Mouse (Mus musculus): ENCODE measurements at regions not wholly inside any gene's neighbourhood (a gene's known extent, or its start where the extent isn't known, plus 50 kb on each side); places are given as distances from the start of the nearest gene placed in this dataset.
A peak's percentile ranks its signal among the peaks of the same experiment; 100 is the strongest.

DNA sequence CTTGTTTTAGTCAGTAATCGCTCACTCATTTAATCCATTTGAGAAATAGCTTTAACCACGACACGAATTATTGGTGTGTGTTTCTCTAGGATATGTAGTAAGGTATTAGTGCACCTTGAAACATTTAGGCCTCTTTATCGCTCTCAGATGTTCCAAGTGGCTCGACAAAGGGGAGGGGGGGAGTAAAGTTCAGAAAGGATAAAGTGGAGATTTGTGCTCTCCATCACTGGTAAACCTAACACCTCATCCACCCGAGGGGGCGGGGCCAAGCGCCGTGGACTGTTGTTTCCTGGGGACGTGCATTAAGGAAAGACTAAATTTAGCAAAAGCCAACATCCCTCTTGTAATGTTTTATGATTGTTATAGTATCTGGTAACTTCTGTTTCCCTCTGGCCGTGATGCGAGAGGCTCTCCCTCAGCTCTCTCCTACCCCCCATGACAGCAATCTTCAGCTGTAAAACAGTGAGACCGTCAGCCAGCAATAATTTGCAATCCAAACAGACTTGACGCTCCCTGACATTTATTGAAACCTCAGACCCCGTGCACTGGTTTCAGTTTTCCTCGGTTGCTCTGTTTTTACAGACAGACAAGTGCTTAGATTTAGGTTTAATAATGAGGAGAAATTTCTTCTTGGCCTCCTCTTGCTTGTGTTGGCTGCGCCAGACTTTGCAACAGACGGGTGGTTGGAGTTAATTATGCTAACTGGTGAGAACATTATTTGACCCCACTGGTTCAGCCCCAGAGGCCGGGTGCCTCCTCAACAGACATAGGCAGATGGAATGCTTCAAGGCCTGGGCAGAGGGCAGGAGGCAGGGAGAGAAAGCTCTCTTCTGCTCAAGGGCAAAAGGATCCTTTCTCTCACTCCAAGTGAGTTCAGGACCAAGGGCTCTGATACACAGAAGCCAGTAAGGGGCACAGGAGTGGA is 542.8 kb upstream of the Sox9 start:
- DNase-seq (ENCODE audit: low spot score) = no peak

DNA sequence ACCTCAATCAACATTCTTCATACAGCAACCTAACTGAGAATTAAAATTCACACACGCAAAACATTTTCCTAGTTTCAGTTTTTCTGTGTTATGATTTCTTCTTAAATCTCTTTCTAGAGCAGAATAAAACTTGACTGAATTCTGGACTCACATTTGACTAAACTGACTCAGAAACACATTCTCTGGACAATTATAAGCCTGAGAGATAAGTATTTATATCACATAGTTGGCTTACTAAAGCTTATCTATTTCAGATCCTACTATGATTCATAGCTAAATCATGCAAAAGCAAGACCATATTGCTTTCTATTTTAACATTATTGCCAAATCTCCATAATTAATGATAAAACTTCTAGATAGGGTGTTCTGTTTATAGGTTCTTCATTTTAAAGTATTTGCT is 529.5 kb upstream of the Sox9 start:
- DNase-seq (ENCODE audit: low spot score) = no peak

DNA sequence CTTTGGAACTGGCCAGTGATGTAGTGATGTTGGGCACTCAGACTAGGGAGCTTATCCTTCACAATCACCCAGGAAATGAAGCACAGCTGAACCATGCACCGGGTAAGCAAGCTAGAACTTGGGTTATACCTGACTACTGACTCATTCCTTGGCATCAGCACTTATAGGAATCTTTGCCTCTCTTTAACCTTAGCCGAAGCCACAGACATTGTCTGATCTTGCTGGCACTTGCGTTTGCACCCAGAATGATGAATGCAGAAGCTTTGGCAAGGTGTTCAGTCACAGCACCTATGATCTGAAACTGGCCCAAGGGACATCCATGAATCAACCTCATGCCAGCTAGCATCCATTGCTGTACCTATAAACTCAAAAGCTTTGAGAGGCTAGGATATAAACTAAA is 529.0 kb upstream of the Sox9 start:
- DNase-seq (ENCODE audit: low spot score) = no peak

DNA sequence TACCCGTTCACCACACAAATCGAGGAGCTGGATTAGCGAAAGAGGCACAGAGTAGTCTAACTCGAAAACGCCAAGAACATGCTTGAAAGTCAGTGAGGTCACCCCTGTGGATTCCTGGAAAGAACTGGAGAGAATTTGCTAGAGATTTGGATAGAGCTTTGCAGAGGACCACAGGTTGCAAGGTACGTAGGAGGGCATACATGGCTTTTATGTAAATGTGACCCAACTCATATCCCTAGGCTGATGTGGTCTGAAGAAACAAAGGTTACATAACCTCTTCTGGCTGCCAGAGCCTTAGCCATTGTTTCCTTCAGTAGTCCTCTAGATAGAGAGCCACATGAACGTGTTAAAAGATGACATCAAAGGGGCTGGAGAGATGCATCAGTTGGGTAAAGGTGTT is 525.7 kb upstream of the Sox9 start:
- DNase-seq (ENCODE audit: low spot score) = no peak

DNA sequence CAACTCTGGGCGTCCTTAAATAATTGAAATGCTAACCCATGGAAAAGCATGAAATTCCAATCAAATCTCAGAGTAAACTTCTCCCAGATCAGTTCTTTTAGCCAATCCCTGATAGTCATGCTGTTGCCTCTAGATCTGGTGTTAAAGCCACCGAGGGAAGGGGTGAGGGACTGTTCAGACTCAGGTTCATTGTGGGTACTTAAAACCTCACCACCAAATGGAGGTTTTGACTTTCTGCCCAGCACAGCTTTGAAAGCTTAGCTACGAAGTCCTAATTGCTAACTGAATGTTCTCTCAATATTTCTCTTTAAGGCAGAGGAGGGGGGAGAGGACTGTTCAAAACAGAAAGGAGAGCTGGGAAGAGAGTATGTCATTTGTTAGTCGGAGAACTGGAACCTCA is 517.9 kb upstream of the Sox9 start:
- DNase-seq (ENCODE audit: low spot score) = no peak

DNA sequence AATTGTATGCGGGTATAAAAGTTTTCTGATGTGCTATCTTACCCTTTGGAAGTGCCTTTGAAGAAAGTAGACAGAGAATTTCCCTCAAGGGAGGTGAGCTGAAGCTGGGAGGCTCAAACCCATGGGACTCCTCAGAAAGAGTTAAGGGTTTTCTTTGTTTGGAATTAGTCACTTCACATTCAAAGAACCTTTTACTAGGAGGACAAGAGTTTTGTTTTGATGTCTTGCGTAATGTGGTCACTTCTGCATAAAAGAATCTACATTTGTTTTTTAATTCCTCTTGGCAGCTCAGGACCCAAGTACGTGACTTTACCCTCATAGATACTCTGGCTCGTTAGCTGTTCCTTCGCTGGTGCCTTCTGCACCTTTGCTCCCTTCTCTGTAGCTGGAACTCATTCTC is 511.1 kb upstream of the Sox9 start:
- no peak for DNase-seq (ENCODE audit: low spot score)

DNA sequence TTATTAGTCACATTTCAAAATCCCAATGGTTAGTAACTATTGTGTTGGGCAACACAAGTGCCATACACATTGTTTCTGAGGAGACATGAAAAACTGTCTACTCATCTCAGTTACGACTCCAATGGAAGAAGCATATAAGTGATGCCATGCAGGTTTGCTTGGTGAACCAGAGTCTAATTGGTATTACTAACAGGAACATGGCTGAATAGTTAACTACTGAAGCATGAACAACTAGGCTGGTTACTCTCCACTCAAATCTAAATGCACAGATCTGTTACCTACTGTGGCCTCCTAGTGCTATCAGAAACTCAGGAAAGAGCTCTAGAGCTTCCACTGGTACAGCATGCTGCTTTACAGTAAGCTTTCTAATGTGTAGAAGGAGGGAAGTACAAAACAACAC is 503.5 kb upstream of the Sox9 start:
- no peak for DNase-seq (ENCODE audit: low spot score)

DNA sequence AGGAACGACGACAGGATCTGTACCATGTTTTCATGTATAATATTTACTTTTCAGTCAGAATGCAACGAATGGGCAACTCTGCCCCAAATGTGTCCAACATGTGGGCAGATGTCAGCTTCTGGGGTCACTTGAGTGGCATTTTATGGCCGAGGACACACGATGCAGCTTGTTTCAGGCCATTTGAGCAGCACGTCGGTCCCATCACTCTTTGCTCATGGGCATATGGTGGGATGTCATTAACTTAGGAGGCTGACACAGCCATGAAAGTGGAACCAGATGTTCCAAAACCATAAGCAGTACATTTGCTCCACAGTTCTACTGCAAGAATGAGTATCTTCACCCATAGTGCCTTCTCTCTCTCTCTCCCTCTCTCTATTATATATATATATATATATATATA is 499.1 kb upstream of the Sox9 start:
- DNase-seq (ENCODE audit: low spot score) = no peak

DNA sequence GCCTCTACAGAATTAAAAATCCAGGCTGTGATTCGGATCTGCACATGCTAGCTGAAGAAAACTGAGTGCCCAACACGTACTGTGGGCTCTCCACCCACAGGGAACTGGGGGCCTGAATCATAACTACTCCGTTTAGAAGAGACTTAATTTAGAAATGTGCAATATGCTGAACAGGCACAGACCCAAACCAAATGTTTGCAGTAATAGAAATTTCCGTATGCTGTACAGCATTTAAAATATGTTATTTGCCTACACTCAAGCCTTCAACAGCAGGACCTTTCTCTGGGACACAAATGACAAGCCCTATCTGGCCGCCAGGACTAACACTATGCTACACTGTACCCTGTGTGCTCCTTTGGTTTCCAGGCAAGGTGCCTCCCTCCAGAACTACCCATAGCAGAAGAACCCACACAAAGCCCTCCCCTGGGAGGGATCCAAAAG is 483.1 kb upstream of the Sox9 start:
- no peak for DNase-seq (ENCODE audit: low spot score)

DNA sequence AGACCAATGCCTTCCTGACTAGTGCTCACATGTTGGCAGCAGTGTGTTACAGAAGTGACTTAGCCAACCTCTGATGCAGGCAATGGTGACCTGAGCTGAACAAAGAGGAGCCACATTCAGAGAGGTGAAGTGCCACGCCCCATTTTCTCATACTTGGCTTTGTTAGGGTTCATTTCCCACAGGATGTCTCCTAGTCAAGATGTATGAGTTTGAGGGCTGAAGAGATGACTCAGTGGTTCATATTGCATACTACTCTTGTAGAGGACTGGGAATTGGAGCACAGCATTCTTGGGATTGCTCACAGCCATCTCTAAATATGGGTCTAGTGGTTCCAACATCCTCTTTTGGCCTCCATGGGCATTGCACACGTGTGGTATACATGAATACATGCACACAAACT is 478.9 kb upstream of the Sox9 start:
- no peak for DNase-seq (ENCODE audit: low spot score)

DNA sequence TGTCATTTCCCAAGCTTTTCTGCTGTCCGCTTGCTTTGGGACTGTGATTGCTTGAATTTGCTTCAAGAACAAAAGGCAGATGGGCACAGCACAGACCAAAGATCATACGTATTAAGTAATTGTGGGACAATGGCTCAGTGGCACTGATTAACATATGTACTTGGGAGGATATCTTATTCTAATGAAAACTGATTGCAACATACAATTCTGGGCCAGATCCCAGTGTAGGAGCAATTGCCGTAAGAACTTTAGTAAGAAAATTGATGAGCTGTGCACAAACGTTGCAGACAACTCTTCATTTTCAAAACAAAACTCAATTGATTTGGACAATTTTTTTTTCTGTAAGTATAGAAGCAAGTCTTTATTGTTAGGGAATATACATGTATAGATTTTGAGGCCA is 456.2 kb upstream of the Sox9 start:
- DNase-seq (ENCODE audit: low spot score) = peak; percentile 17

DNA sequence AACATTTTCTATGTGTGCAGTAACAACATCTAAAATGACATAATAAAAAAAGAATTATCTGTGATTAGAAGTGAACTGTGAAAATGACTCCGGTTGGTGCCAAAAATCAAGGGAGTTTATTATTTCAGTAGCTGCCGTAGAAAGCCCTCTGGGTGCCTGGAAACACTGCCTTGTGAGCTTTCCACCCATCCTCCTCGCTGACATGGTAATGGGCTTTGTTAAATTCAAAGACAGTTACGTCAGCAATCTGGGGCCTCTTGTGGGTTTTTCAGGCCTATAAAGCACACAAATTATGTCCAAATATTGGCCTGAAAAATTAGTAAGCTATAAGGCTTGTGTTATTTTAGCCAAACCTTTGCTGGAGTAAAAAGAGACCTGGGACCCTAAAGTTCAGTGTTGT is 454.4 kb upstream of the Sox9 start:
- DNase-seq (ENCODE audit: low spot score) = no peak

DNA sequence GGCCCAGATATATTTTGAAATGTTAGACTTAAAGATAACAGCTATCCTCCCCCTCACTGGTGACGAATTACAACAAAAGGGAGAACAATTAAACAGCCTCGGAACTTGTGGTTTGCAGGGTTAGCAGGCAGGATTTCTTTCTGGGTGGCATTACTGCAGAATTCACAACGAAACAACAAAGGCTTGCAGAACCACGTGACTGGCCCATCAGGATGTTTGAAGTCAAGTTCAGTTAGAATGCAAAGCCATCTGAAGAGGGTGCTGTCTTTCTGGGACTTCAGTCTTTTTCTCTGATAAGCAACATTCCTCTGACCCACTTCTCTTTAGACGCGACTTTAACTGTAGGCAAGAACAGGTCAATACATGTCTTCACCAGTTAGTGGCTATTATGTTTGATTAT is 436.9 kb upstream of the Sox9 start:
- DNase-seq (ENCODE audit: low spot score) = no peak

DNA sequence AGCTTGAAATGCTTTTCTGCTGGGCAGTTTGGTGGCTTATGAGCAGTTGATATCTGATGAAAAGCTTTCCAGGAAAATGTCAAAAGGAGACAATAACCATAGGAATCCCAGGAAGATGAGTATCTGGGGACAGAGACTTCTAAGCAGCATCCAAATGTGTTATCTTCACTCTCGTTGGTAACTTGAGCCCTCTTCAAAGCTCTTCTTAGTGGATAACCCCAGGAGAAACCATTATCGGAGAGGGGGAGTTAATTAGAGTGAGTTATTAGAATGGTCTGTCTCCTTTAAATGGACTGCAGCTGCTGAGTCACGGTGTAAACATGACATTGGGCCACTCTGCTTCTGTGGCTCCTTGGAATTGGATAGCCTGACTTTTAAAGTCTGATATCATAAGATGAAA is 436.4 kb upstream of the Sox9 start:
- no peak for DNase-seq (ENCODE audit: low spot score)

DNA sequence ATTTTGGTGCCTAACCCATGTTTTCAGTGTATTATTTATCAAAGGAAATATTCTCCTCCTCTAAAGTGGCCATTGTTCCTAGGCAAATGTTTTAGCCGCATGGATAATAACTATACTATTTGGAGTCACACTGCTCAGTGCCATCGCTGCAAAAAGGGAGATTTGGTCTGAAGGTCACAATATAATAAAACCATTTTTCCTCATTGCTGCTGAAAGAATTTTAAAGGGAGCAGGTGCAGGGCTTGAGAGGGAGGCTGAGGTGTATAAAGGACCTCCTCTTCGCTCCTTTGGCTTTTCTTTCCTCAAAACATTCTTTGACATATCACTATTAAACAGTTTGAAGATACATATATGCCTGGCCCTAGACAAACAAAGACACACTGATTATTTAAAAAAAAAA is 435.9 kb upstream of the Sox9 start:
- DNase-seq (ENCODE audit: low spot score) = no peak

DNA sequence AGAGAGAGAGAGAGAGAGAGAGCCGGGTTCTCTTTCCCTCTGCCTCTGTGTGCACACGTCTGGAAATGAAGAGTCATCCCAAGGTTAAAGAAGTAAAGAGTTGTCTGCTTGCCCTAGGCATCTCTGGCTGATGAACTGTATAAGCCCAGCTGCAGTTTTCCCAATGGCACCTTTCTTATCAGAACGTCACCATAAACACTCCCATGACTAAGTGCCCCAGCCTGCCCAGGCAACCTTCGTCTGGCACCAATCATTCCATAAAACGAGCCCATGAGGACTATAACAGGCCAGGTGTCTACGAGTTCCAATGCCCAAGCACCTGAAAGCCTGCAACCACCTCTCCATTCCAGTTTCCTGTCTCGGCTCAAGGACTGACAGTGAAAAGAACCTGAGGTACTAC is 435.5 kb upstream of the Sox9 start:
- no peak for DNase-seq (ENCODE audit: low spot score)

DNA sequence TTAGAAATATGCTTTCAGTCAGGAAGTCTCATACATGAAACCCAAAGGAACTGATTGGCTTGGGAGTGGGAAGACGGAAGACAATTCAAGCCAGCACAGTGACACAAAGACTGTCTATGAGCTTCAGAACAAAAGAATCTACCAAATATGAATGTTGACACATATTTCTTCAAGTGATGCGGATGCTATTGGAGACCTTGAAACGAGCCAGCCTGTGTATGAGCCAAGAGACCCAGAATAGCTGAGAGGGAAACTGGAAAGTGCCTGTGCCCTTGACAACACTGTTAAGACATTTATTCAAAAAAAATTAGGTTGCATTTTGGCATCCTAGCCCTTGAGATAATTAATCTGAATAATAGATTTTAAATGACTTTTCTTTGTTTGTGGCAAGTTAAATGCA is 426.7 kb upstream of the Sox9 start:
- no peak for DNase-seq (ENCODE audit: low spot score)

DNA sequence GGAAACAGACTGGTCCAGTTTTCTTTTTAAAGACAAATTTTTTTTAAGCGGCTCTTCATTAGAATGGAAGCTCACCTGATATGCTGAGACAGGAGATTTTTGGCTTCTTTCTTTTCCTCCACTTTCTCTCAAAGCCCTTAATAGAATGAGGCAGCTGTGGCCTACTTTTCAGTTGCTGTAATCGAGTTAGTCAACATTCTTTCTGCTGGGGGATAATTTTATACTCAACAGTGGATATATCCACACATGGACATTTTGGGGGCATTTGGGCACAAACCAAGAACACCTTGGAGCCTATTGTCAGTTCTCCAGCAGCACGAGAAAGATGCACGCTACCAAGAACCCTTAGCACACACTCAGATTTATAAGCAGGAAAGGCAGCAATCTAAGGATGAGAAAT is 415.3 kb upstream of the Sox9 start:
- DNase-seq (ENCODE audit: low spot score) = no peak

DNA sequence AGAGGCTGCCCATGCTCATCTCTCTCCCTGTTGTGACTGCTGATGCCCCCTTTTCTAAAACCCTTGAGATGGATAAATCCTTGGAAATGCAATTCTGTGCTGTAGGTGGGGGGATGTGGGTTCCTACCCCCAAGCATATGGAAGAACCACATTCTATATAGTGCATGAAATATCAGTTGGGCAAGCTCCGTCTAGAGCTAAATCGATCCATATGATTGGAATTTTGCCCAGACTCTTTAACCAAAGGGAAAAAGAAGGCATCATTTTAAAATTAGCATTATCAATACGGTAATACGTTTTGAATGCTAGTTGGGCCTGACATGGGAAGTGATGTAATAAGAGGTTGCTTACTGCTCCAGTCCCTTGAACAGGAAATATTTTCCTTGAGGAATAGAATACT is 411.1 kb upstream of the Sox9 start:
- DNase-seq (ENCODE audit: low spot score) = no peak

DNA sequence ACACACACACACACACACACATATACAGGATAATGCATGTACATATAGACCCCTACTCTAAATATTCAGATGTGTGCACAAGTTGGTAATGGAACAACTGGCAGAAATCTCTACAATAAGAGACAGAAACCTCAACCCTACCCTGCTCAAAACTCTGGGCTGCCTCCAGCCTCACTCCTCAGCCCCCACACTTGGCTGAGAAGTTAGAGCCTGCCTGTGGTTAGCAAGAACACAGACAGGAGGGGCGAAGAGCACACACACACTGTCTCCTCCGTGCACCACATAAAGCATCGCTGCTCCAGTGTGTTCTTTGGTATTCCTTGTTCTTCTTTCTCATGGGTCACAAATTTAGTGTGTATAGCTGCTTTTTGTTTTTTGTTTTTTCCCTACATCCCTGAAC is 382.0 kb upstream of the Sox9 start:
- DNase-seq (ENCODE audit: low spot score) = no peak

DNA sequence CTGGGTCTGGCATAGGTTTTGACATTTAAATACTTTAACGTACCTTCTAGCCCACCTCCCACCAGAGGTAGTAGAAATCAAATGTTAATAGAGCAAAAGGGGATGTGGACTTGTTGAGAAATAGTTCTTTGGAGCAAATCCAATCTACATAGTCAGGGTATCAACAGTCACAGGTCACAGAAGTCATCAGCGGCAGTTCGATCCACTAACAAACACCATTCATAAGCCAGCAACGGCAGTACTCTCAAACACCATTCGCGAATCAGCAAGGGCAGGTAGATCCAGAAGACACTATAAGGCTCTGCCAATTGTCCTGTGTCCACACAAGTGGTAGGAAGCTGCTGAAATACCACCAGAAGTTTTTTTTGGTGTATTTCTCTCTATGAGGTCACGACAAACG is 374.3 kb upstream of the Sox9 start:
- no peak for DNase-seq (ENCODE audit: low spot score)

DNA sequence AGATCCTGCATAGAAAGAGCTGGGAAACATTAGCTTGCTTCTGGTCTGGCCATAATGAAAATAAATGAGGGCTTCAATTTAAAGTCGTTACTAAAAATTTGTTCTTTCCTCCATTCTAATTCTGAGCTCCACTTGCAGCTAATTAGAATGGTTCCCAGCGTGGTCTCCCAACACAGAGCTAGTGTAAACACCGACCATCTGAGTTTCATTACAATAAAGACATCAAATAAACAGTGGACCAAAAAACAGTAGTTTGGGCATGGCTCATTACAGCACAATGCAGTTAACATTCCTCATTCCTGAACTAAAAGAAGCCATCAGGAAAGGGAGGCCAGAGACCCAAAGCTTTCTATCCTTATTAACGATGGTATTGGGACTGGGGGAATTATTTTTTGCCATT is 369.6 kb upstream of the Sox9 start:
- no peak for DNase-seq (ENCODE audit: low spot score)

DNA sequence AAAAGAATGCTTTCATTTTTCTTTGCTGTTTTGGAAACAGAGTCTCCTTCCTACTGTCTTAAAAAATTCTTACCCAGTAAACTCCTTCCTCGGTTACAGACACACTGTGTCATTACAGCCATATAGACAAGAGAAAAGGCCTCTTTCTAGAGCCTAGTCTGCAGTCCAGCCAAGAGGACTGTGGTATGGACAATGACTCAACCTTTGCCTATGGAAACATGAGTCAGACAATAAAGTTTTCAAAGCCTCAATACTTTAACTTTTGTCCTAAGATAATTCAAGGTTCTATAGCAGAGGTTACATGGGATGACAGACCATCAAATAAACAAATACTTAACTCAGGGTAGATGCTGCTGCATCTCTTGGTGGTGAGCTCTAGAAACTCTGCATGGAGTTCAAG is 339.4 kb upstream of the Sox9 start:
- DNase-seq (ENCODE audit: low spot score) = no peak

DNA sequence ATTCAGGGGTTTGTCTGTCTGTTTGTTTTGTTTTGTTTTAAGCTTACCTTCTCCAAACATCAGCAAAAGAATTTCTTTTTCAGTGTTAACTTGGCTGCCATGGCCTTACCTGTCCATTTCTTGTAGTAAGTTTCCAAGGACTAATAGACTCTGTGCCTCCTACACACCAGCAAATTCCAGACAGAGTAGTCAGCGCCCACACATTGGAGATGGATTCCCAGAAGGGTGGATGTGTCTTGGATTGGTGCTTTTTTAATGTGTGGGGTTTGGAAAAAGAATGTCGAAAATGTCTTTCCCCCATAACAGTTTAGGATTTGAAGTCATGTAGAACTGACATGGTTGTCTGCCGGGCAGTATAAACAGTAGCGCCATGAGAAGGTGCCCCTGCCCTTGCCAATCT is 338.1 kb upstream of the Sox9 start:
- no peak for DNase-seq (ENCODE audit: low spot score)

Measured in adipocyte (in vitro differentiated cells).